Mouse (Mus musculus) hindbrain, embryonic 10.5 days (tissue): ENCODE results near the gene Midn. TPM values are rescaled to one million over a fixed set of nuclear protein-coding genes. Genes with fewer than 3 reads are reported as not detected.
A peak's percentile ranks its signal among the peaks of the same experiment; 100 is the strongest.

Experiments
- DNase-seq: peaks from one replicate; pipeline ENCODE4 v3.0.0-alpha.2; 2017; ENCODE audit warnings: low spot score
- H3K27ac ChIP-seq: fragments of 300-500 bp; sonication (generic); 2 replicates; pipeline ENCODE4 v1.5.1; 2016; ENCODE audit warnings: mild to moderate bottlenecking, moderate library complexity
- H3K27me3 ChIP-seq: fragments of 300-500 bp; sonication (generic); 2 replicates; pipeline ENCODE4 v1.6.1; 2016; ENCODE audit warnings: mild to moderate bottlenecking; ENCODE audit not compliant: poor library complexity, insufficient read depth, severe bottlenecking
- H3K36me3 ChIP-seq: fragments of 300-500 bp; sonication (generic); 2 replicates; pipeline ENCODE4 v1.6.1; 2016; ENCODE audit warnings: mild to moderate bottlenecking, moderate library complexity
- H3K4me1 ChIP-seq: fragments of 300-500 bp; sonication (generic); replicated peaks from 2 replicates; pipeline ENCODE4 v1.6.1; 2016; ENCODE audit warnings: mild to moderate bottlenecking
- H3K4me3 ChIP-seq: fragments of 300-500 bp; sonication (generic); 2 replicates; pipeline ENCODE4 v1.5.1; 2016; ENCODE audit warnings: mild to moderate bottlenecking, moderate library complexity
- H3K9me3 ChIP-seq: fragments of 300-500 bp; sonication (generic); 2 replicates; pipeline ENCODE4 v1.6.1; 2016; ENCODE audit warnings: mild to moderate bottlenecking, moderate library complexity
- WGBS: fragments of 180-500 bp; shearing (Covaris S2); methylation state at CpG from one replicate; pipeline ENCODE4 v1.1.7; 2016; 5-methylcytosine and 5-hydroxymethylcytosine counted together
- polyA plus RNA-seq: library from polyadenylated mRNA; unstranded; fragments of >200 nt; fragmentation: Nextera tagmentation; extraction: Ambion mirVana; gene quantifications from 2 replicates; pipeline ENCODE4 v1.2.1, GENCODE M21; 2016

Midn gene
- polyA plus RNA-seq, 1 experiment from 2014 or later, result 24.6 TPM

- Histone ChIP-seq H3K36me3 (peaks cover 56% of the 10 kb centered on the region), H3K27me3 (peaks cover 87% of the 10 kb centered on the region), H3K4me1 (peaks cover 64% of the 10 kb centered on the region)
These were observed 39.7 kb downstream of the Midn start for GRCm38 (mm10) chr10:80187739-80188138.

DNA sequence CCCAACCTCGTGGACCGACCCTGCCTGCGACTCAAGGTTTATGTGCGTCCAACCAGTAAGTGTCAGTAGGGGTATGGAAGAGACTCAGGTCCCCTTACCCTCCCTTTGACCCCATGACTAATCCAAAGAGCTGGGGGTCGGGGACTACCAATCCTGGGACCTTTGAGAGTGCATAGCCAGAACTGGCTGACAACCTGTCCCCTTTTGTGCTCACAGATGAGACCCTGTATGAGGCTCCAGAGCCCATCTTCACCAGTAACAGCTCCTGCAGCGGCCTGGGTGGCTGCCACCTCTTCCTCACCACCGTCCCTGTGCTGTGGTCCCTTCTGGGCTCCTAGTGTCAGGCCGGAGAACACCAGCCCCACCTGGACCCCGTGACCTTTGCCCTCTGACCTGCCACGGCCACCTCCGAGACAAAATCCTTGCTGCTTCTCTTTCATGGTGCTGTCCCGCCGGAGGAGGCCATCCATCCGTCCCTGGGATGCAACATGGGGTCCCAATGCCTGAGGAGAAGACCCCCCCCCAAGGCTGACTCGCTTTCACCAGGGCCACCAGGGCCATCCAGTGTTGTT, 40.5 kb downstream of the Midn start:
- H3K27me3 ChIP-seq, result peaks cover 95% of the 10 kb centered on the region
- 59% methylated on average over 15 of the region's 15 CpGs for WGBS
- H3K4me1 ChIP-seq, result peaks cover 68% of the 10 kb centered on the region
- no peak overlapping the region for H3K4me3 ChIP-seq
- peaks cover 48% of the 10 kb centered on the region for H3K36me3 ChIP-seq
- DNase-seq, result no peak
- no peaks in the 10 kb centered on the region for H3K9me3 ChIP-seq
- no peak overlapping the region for H3K27ac ChIP-seq

More at GRCm38 (mm10) chr10:80187739-80188138, 39.7 kb downstream of the Midn start:
- Histone ChIP-seq H3K9me3 (no peaks in the 10 kb centered on the region), H3K4me3 (no peak overlapping the region), H3K27ac (no peak overlapping the region)
- WGBS, result 90% methylated on average over 10 of the region's 10 CpGs
- no peak for DNase-seq

DNA sequence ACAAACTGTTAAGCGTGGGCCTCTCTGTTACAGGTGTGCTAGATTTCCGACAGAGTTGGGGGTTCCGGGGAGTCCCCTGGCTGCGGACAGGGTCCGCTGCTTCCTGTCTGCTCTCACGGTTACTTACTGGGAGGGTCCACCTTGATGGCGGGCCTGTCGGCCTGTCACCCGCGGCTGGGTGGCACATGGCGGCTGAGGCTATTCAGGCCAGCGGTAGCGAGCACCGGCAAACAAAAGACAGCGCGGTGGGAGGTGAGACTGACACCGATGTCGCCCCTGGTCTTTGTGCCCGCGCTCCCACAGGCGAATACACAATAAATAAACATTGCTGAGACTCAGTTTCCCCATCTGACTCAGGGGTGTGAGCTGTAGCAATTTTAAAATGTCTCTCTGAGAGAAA, 41.9 kb downstream of the Midn start:
- Histone ChIP-seq H3K4me3 (peak overlapping the region; percentile 57), H3K36me3 (peaks cover 36% of the 10 kb centered on the region), H3K27ac (peak overlapping the region; percentile 93), H3K9me3 (no peaks in the 10 kb centered on the region), H3K27me3 (peaks cover 89% of the 10 kb centered on the region), H3K4me1 (peaks cover 76% of the 10 kb centered on the region)
- WGBS, result 2% methylated on average over 21 of the region's 21 CpGs
- peak; percentile 58 for DNase-seq

- Histone ChIP-seq H3K9me3 (no peaks in the 10 kb centered on the region), H3K4me1 (peaks cover 72% of the 10 kb centered on the region), H3K27ac (peak overlapping the region; percentile 93), H3K27me3 (peaks cover 83% of the 10 kb centered on the region), H3K36me3 (peaks cover 35% of the 10 kb centered on the region), H3K4me3 (peak overlapping the region; percentile 57)
- under 1% methylated on average over 48 of the region's 48 CpGs for WGBS
- peak; percentile 80 for DNase-seq
These were observed 42.5 kb downstream of the Midn start for GRCm38 (mm10) chr10:80190491-80191051.

DNA sequence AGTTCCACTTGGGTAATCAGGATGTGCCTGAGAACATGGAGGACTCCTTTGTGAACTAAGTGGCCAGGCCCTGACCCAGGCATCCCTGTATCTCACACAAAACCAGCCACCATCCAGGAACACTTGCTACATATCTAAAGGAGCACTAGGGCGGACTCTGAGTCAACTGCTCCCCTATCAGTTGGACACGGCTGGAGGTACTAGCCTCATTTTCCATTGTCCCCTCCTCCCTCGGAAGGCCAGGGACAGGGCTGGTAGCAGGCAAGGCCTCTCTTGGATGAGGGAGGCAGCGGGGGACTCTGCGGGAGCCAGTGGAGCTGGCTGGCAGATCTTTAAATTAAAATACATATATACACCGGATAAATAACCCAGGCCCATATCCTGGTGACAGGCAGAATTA, 45.9 kb downstream of the Midn start:
- Histone ChIP-seq H3K4me1 (peaks cover 71% of the 10 kb centered on the region), H3K27ac (peak overlapping the region; percentile 79), H3K27me3 (peaks cover 49% of the 10 kb centered on the region), H3K4me3 (peak overlapping the region; percentile 18; the same call in 1 of the 2 replicates), H3K9me3 (no peaks in the 10 kb centered on the region), H3K36me3 (peaks cover 4% of the 10 kb centered on the region)
- 64% methylated on average over 6 of the region's 6 CpGs for WGBS
- no peak for DNase-seq

DNA sequence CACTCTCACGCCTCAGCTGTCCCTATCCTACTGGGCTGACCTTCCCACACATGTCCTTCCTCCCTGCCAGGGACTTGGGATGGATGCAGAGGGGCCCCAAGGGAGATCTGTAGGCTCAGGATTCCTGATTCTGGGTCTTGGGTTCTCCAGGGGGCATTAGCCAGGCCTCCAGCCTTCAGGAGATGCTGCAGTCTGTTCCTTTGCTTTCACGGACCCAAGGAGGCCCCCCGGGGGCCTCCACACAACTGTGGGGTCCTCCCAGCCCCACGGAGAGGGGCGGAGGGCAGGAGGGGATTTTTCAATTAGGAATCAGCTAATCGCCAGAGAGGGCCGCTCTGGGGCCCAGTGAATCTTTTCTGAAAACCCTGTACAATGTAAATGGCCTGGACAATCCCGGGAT, 46.4 kb downstream of the Midn start:
- Histone ChIP-seq H3K27ac (peak overlapping the region; percentile 79), H3K27me3 (peaks cover 45% of the 10 kb centered on the region), H3K4me1 (peaks cover 69% of the 10 kb centered on the region), H3K36me3 (no peaks in the 10 kb centered on the region; the same call in 1 of the 2 replicates), H3K4me3 (no peak overlapping the region), H3K9me3 (no peaks in the 10 kb centered on the region)
- 47% methylated on average over 8 of the region's 8 CpGs for whole genome bisulfite sequencing
- DNase-seq, result no peak

DNA sequence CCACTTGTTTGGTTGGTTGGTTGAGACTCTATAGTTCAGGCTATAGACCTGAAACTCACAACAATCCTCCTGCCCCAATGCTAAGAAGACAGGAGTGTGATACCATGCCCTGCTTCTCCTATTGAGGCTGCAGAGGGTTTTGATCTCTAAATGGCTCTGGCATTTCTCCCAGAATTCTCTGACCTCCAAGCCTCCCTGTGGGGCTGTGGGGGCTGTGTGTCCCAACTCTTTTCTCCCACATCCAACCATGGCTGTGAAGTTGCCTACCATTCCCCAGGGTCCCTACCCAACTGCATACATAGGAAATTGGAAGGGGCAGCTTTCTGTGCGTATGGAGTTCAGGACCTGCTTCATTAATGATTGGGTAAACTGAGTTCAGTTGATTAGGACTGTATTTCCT, 48.1 kb downstream of the Midn start:
- Histone ChIP-seq H3K27me3 (peaks cover 28% of the 10 kb centered on the region), H3K36me3 (no peaks in the 10 kb centered on the region), H3K27ac (peak overlapping the region; percentile 82; the same call in 1 of the 2 replicates), H3K4me3 (no peak overlapping the region), H3K4me1 (peaks cover 66% of the 10 kb centered on the region), H3K9me3 (no peaks in the 10 kb centered on the region)
- DNase-seq, result no peak
- 79% methylated on average over 1 of the region's 1 CpGs for WGBS

GRCm38 (mm10) chr10:80196778-80197581, 48.9 kb downstream of the Midn start:
- no peaks in the 10 kb centered on the region for H3K9me3 ChIP-seq
- no peaks in the 10 kb centered on the region for H3K36me3 ChIP-seq
- peak overlapping the region; percentile 82 for H3K27ac ChIP-seq
- WGBS, result 43% methylated on average over 33 of the region's 33 CpGs
- DNase-seq, result peak; percentile 26
- H3K4me1 ChIP-seq, result peaks cover 59% of the 10 kb centered on the region
- peak overlapping the region; percentile 12; the same call in 1 of the 2 replicates for H3K4me3 ChIP-seq
- peaks cover 20% of the 10 kb centered on the region for H3K27me3 ChIP-seq

- peak overlapping the region; percentile 79 for H3K27ac ChIP-seq
- 0 out of 2 replicates have a peak, but pooled peaks cover 2% of the 10 kb centered on the region for H3K27me3 ChIP-seq
- H3K4me1 ChIP-seq, result peaks cover 48% of the 10 kb centered on the region
- H3K9me3 ChIP-seq, result no peaks in the 10 kb centered on the region
- peak; percentile 87 for DNase-seq
- WGBS, result 59% methylated on average over 3 of the region's 3 CpGs
- peak overlapping the region; percentile 21; the same call in 1 of the 2 replicates for H3K4me3 ChIP-seq
- H3K36me3 ChIP-seq, result no peaks in the 10 kb centered on the region
These were observed 51.5 kb downstream of the Midn start for GRCm38 (mm10) chr10:80199440-80200008.

- no peaks in the 10 kb centered on the region for H3K36me3 ChIP-seq
- no peak for DNase-seq
- peaks cover 55% of the 10 kb centered on the region for H3K4me1 ChIP-seq
- H3K4me3 ChIP-seq, result no peak overlapping the region
- H3K9me3 ChIP-seq, result no peaks in the 10 kb centered on the region
- peaks cover under 1% of the 10 kb centered on the region; the same call in 1 of the 2 replicates for H3K27me3 ChIP-seq
- WGBS, result 70% methylated on average over 6 of the region's 6 CpGs
- H3K27ac ChIP-seq, result peak overlapping the region; percentile 79
These were observed 52.4 kb downstream of the Midn start for GRCm38 (mm10) chr10:80200485-80200884.

DNA sequence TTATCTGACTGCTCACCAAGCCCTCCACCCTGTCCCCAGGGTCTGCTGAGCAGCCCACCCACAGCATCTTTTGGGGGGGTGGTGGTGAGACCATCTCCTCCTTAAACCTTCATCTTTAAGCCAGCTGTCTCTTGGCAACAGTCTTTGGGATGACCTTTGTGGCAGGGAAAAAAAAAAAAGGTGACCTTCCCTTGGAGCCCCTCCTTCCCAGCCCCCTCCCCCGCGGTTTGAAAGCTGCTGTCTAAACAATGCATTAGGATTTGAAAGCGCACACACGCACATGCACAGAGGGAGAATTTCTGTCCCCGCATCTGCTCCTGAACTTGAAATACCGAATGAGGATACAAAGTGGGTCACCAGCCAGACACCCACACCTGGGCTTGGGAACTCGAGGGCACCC, 56.0 kb downstream of the Midn start:
- no peaks in the 10 kb centered on the region for H3K9me3 ChIP-seq
- H3K4me1 ChIP-seq, result peaks cover 68% of the 10 kb centered on the region
- 17% methylated on average over 7 of the region's 7 CpGs for WGBS
- H3K36me3 ChIP-seq, result no peaks in the 10 kb centered on the region
- peak overlapping the region; percentile 23 for H3K4me3 ChIP-seq
- H3K27ac ChIP-seq, result peak overlapping the region; percentile 87
- H3K27me3 ChIP-seq, result peaks cover 16% of the 10 kb centered on the region; the same call in 1 of the 2 replicates
- peak; percentile 53 for DNase-seq

GRCm38 (mm10) chr10:80207201-80207600, 59.1 kb downstream of the Midn start:
- Histone ChIP-seq H3K4me3 (no peak overlapping the region), H3K27ac (peak overlapping the region; percentile 80), H3K9me3 (no peaks in the 10 kb centered on the region), H3K4me1 (peaks cover 57% of the 10 kb centered on the region), H3K27me3 (peaks cover 26% of the 10 kb centered on the region), H3K36me3 (no peaks in the 10 kb centered on the region)
- DNase-seq, result no peak
- WGBS, result 43% methylated on average over 1 of the region's 1 CpGs
